24 mouse cellular contexts compared by ENCODE assay signal in genomic region chr13:15879576-15879975, GRCm38 (mm10).
DNase-seq lines count a peak whose midpoint lies in the region; ATAC-seq and TF ChIP-seq lines count a peak whose summit lies in the region.
"Had no signal": no experiment of that assay in that cellular context is flagged by ENCODE, and none has a peak within 500 bp of the region (broad histone marks: within the 10 kb centered on the region; RNA-seq: fewer than 3 reads in every experiment).

No protein-coding gene starts in this region.

- no peak for TF ChIP-seq CTCF in lung, embryonic 14.5 days (IDR thresholded peaks at IDR 0.05; ENCODE audit: low read depth)
- TF ChIP-seq CTCF in embryonic fibroblast, embryonic 13.5 days (IDR thresholded peaks at IDR 0.05; ENCODE audit: borderline replicate concordance, insufficient read depth, low read length), result no peak

- no peak overlapping the region for H3K9ac ChIP-seq in kidney, embryonic 16.5 days (replicated peaks; ENCODE audit: low read length)
- H3K9ac ChIP-seq in lung, embryonic 14.5 days, result no peak overlapping the region
- H3K9ac ChIP-seq: embryonic facial prominence, embryonic 13.5 days; embryonic facial prominence, embryonic 15.5 days; forebrain, embryonic 13.5 days; forebrain, embryonic 15.5 days; forebrain, postnatal 0 days had no signal

- ATAC-seq in kidney, embryonic 16.5 days (ENCODE audit: low FRiP score, low TSS enrichment), result 0 out of 2 replicates have a peak, but pooled peaks have one; percentile 42
- no peak for ATAC-seq in lung, embryonic 14.5 days (ENCODE audit: insufficient read depth)
- ATAC-seq in CD4-positive, CD25-positive, alpha-beta regulatory T cell, adult 4 months, result no peak
- ATAC-seq: forebrain, embryonic 13.5 days; forebrain, embryonic 15.5 days; forebrain, postnatal 0 days had no signal

- H3K4me2 ChIP-seq in kidney, embryonic 16.5 days (replicated peaks; ENCODE audit: low read depth, low read length), result no peak overlapping the region
- no peak overlapping the region for H3K4me2 ChIP-seq in lung, embryonic 14.5 days
- H3K4me2 ChIP-seq: embryonic facial prominence, embryonic 13.5 days; embryonic facial prominence, embryonic 15.5 days; forebrain, embryonic 13.5 days; forebrain, embryonic 15.5 days had no signal

- H3K36me3 ChIP-seq in kidney, embryonic 16.5 days (ENCODE audit: insufficient read depth, low read length), result no peaks in the 10 kb centered on the region
- H3K36me3 ChIP-seq in lung, embryonic 14.5 days (ENCODE audit: insufficient read depth), result no peaks in the 10 kb centered on the region
- H3K36me3 ChIP-seq: embryonic facial prominence, embryonic 13.5 days; embryonic facial prominence, embryonic 15.5 days; forebrain, embryonic 15.5 days; G1E had no signal

- H3K4me1 ChIP-seq in kidney, embryonic 16.5 days (ENCODE audit: insufficient read depth, low read length), result no peaks in the 10 kb centered on the region
- no peaks in the 10 kb centered on the region for H3K4me1 ChIP-seq in lung, embryonic 14.5 days (ENCODE audit: insufficient read depth)
- no peaks in the 10 kb centered on the region for H3K4me1 ChIP-seq in embryonic fibroblast, embryonic 13.5 days (ENCODE audit: control insufficient read depth, insufficient read depth, low read length)
- H3K4me1 ChIP-seq: embryonic facial prominence, embryonic 13.5 days; embryonic facial prominence, embryonic 15.5 days; forebrain, embryonic 13.5 days; forebrain, embryonic 15.5 days had no signal

- H3K4me3 ChIP-seq in kidney, embryonic 16.5 days (ENCODE audit: low read length), result no peak overlapping the region
- no peak overlapping the region for H3K4me3 ChIP-seq in lung, embryonic 14.5 days (ENCODE audit: low read depth, low read length)
- H3K4me3 ChIP-seq in embryonic fibroblast, embryonic 13.5 days (ENCODE audit: insufficient read depth, low read length), result no peak overlapping the region
- H3K4me3 ChIP-seq: embryonic facial prominence, embryonic 13.5 days; embryonic facial prominence, embryonic 15.5 days; forebrain, embryonic 13.5 days; forebrain, embryonic 15.5 days had no signal

- no peak for TF ChIP-seq POLR2A in embryonic fibroblast, embryonic 13.5 days (IDR thresholded peaks at IDR 0.05; ENCODE audit: low read depth, low read length)

- no peak overlapping the region for H3K27ac ChIP-seq in kidney, embryonic 16.5 days (ENCODE audit: low read length)
- no peak overlapping the region for H3K27ac ChIP-seq in lung, embryonic 14.5 days (ENCODE audit: low read depth)
- H3K27ac ChIP-seq in embryonic fibroblast, embryonic 13.5 days (ENCODE audit: insufficient read depth, low read length), result peak overlapping the region; percentile 84
- H3K27ac ChIP-seq: embryonic facial prominence, embryonic 13.5 days; embryonic facial prominence, embryonic 15.5 days; forebrain, embryonic 13.5 days; forebrain, embryonic 15.5 days had no signal

- DNase-seq in kidney, adult 9 months, result no peak
- peak; percentile 1 for DNase-seq in lung, embryonic 14.5 days
- no peak for DNase-seq in lung, postnatal 10 days
- DNase-seq in adrenal gland, postnatal 25 days, result no peak
- DNase-seq: adrenal gland, adult 2 months; adrenal gland, postnatal 10 days; adrenal gland, postnatal 36 days; cerebellum, adult 11 months; cerebellum, adult 18-20 months; cerebellum, adult 8-10 months; cerebellum, adult 9-11 months; cerebellum, postnatal 14 days; cerebellum, postnatal 36 days; embryo, embryonic 11 days; forebrain, postnatal 0 days had no signal

- H3K27me3 ChIP-seq in kidney, embryonic 16.5 days (ENCODE audit: insufficient read depth, low read length), result no peaks in the 10 kb centered on the region
- no peaks in the 10 kb centered on the region for H3K27me3 ChIP-seq in lung, embryonic 14.5 days (ENCODE audit: insufficient read depth, low read length)
- H3K27me3 ChIP-seq: CH12.LX; embryonic facial prominence, embryonic 13.5 days; embryonic facial prominence, embryonic 15.5 days; forebrain, embryonic 13.5 days; forebrain, embryonic 15.5 days had no signal

- H3K9me3 ChIP-seq in kidney, embryonic 16.5 days (ENCODE audit: low read length), result no peaks in the 10 kb centered on the region
- H3K9me3 ChIP-seq in lung, embryonic 14.5 days (ENCODE audit: low read depth, low read length), result no peaks in the 10 kb centered on the region
- H3K9me3 ChIP-seq: embryonic facial prominence, embryonic 13.5 days; embryonic facial prominence, embryonic 15.5 days; forebrain, embryonic 13.5 days; forebrain, embryonic 15.5 days; G1E had no signal
